Mouse (Mus musculus): ENCODE results near the gene Rnf217.

The Rnf217 gene

DNA sequence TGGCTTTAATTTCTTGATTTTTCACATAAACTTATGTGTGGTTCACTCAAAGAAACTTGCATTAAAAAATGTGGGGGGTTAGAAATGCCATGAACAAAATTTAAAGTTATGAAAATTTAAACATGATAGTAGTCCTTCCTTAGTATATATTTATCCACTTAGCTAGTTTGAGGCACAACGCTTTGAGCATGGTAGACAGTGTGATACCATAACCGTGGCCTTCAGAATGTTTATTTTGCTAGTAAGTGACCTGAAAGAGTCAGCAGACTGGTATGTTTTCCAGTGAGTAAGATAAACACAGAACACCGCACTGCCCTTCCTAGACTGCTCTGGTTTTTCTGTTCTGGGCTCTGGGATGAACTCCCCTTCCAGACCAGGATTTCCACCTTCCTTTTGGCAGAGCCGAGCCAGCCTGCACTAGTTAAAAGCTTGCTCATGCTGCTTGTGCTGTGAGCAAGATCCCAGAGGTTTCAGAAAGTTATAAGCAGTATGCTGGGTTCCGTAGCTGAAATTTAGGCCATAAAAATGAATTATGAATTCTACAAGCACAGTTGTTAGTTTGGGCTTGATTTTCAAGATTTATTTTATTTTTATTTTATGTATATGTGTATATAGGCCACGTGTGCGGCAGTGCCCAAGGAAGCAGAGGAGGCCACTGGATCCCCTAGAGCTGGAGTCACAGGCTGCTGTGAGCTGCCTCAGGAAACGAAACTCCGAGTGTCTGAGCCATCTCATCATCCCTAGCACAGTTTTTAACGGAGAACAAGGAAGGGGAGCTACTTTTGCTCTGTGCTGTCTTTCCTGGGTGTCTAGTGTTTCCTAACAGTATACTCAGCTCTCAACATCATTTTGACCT is 141.7 kb downstream of the Rnf217 start:
- peak in 1 of 2 experiments; percentile 10 for DNase-seq

DNA sequence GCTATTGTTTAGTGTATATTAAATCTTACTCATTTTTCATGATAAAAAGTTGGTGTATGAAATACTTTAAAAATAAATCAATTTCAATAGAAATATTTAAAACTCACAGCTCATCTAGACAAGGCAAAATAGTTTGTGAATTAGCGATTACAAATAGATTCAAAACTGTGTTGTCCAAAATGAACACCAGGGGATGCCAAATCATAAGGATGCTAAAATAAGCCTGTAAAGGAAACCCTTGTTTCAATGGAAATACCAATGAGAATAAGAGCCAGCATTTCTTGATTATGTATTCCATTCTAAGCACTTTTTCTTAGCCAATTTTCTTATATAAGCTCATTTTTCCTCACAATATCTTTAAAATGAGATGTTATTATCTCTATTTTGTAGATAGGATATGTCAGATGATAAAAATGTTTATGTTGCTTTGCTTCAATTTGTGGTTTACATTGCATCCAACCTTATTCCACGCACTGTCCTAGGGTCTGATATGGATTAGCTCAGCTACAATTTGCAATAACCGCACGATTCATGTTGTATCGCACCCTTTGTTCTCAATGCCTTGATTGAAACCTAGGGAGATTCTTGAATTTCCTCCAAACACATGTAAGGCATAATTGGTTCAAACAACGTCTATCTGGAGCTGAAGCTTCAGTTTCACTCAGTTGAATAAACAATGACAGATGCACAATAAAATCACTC is 143.0 kb downstream of the Rnf217 start:
- no peak for DNase-seq

DNA sequence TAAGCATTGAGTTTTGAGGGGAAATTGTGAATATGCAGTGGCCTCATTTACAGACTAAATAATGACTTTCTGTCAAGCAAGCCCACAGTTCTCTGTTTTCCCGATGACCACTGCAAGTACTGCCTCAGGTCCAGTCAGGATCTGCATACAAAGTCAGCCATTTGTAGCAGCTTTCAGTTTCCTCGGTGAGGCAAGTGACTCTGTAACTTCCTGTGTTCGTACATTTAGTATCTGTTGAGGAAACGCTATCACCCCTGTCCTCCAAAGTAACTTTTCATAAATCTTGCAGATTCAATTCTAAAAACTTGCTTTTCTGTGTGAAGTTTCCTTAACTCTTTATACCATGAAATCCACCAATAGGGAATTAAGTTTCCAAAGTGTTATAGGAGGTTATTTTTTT is 143.6 kb downstream of the Rnf217 start:
- DNase-seq: no peak

DNA sequence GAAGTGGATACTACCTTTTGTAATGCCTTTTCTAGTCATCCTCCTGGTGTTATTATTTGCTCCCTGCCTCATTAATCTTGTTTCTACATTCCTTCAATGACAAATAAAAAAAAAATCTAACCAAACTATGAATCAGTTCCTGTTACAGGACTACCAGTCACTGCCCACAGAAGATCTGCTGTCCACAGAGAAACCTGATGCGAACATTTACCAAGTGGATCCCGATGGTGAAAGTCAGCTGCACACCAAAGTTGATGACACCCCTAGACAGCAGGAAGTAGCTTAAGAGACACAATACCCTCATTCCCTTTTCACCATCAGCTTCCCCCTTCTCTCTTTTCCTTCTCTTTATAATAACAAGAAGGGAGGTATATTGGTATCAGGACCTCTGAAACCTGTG is 145.9 kb downstream of the Rnf217 start:
- no peak for DNase-seq

DNA sequence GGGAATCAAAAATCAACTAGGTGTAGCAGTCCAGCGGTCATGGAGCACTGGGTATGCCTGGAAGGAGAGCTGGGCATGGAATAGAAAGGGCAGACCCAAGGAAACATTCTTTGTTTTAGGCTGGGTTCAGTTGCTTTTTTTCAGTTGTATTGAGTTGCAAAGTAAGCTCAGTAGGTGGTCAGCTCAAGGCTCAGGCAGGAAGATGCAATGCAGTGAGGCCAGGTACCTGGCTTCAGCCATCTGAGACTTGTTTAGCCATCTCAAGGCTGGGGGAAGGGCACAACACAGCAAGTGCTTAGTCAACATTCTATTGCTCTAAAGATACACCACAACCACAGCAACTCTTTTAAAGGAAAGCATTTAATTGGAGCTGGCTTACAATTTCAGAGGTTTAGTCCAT is 152.2 kb downstream of the Rnf217 start:
- DNase-seq: no peak

DNA sequence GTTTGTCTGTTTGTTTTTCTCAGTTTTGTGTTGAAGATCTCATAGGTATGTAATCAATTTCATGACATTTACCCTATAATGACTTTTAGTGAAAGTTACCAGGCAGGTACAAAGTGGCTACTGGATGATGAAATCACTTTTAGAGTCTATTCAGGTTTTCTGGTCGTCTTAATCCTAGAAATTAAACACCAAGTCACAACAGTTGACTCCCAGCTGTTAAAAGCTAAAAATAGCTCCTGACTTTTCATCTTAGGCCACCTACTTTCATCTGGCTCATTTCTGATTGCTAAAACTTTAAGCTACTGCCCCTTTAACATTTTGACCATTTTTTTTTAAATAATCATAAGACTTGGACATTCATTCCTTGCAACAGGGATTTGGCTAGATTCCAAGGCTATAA is 161.9 kb downstream of the Rnf217 start:
- DNase-seq: no peak

DNA sequence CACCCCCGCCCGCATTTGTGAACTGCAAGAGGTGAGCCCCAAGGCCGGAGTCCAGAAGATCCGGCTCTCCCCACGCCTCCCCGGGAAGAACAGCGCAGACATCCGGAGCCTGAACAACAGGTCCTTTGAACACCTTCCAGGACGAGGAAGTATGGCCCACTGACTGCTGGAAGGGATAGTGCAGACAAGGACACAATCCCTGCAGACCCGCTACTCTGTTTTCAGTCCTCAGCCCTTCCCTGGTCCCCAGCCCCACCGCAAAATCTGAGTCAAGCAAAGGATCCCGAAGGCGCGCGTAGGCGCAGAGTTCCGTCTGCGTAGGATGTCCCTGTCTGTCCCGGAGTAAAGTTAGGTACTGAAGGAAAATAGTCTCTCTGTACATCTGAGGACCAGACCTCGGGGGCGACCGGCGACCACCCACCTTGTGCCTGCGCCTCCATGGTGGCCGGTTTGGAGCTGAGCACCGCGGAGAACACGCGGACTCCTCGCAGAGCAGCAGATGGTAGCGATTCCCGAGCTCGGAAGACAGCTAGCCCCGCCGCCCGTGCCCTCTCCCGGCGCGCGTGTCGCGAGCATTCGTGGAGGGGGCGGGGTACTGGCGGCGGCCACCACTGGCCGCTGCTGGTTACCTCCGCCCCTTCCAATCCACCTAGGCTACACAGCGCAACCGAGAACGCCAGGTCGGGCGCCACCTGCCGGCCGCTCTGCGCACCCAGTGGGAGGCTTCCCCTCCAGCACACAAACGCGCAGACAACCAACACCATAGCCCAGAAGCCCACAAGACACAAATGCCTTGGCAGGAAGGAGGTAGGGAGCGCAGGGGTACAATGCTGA is 163.5 kb downstream of the Rnf217 start, which contains the start of gene Tpd52l1:
TSS of gene Tpd52l1 (minus strand) at position 668 of the 834 bp plus-strand sequence.
- peak; percentile 92 to 94 for DNase-seq

DNA sequence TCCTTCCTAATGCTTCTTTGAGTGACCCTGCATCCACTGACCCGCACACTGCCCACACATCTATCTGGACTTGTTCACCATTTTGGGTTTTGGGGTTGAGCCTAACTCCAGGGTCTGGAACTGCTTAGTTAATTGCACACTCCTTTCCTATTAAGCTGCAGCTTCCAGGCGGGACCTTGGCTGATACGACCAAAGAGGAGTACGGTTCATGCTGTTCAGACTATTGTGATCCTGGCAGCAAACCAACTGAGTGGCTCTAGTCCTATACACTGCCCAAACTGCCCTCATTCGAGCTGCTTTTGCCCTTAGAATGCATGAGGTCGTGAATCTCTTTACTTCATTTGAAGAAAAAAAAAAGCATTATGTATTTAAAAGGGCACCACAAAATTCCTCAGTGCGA is 164.8 kb downstream of the Rnf217 start:
- no peak for DNase-seq
